Mouse (Mus musculus) neural tube, embryonic 11.5 days (tissue): ENCODE measurements around the gene Sgo1. TPM values are rescaled to one million over a fixed set of nuclear protein-coding genes. Genes with fewer than 3 reads are reported as not detected.

Experiments
- ATAC-seq: fragments of 200-750 bp; cut with Nextera tagmentation; 2 replicates; pipeline ENCODE4 v1.8.0; 2017; ENCODE audit warnings: moderate number of reproducible peaks, mild to moderate bottlenecking, moderate TSS enrichment, moderate library complexity; ENCODE audit not compliant: insufficient read depth, low FRiP score, low TSS enrichment
- DNase-seq: peaks from one replicate; pipeline ENCODE4 v3.0.0-alpha.2; 2015; ENCODE audit warnings: low spot score
- H3K27ac ChIP-seq: fragments of 300-500 bp; sonication (generic); 2 replicates; pipeline ENCODE4 v1.5.1; 2014; ENCODE audit warnings: low read depth, mild to moderate bottlenecking, low read length
- H3K27me3 ChIP-seq: fragments of 300-500 bp; sonication (generic); 2 replicates; pipeline ENCODE4 v1.6.1; 2014; ENCODE audit warnings: mild to moderate bottlenecking, low read length, mixed read lengths; ENCODE audit not compliant: control insufficient read depth, insufficient read depth
- H3K36me3 ChIP-seq: fragments of 300-500 bp; sonication (generic); 2 replicates; pipeline ENCODE4 v1.6.1; 2014; ENCODE audit warnings: mild to moderate bottlenecking, low read length, moderate library complexity, mixed read lengths; ENCODE audit not compliant: control insufficient read depth, insufficient read depth
- H3K4me1 ChIP-seq: fragments of 300-500 bp; sonication (generic); 2 replicates; pipeline ENCODE4 v1.6.1; 2014; ENCODE audit warnings: low read length, mixed read lengths; ENCODE audit not compliant: control insufficient read depth, insufficient read depth
- H3K4me2 ChIP-seq: fragments of 300-500 bp; sonication (generic); 2 replicates; pipeline ENCODE4 v1.6.1; 2014; ENCODE audit warnings: low read depth, mild to moderate bottlenecking, moderate library complexity
- H3K4me3 ChIP-seq: fragments of 300-500 bp; sonication (generic); 2 replicates; pipeline ENCODE4 v1.5.1; 2014; ENCODE audit warnings: low read depth, low read length
- H3K9ac ChIP-seq: fragments of 300-500 bp; sonication (generic); 2 replicates; pipeline ENCODE4 v1.6.1; 2014; ENCODE audit warnings: mild to moderate bottlenecking, low read length
- H3K9me3 ChIP-seq: fragments of 300-500 bp; sonication (generic); 2 replicates; pipeline ENCODE4 v1.6.1; 2016; ENCODE audit warnings: low read length; ENCODE audit not compliant: control insufficient read depth
- WGBS: fragments of 180-500 bp; shearing (Covaris S2); extraction: QIAGEN DNeasy Blood & Tissue Kit; methylation state at CpG from one replicate; pipeline ENCODE4 v1.1.7; 2014; 5-methylcytosine and 5-hydroxymethylcytosine counted together
- polyA plus RNA-seq: library from polyadenylated mRNA; unstranded; fragments of >200 nt; fragmentation: Nextera tagmentation; extraction: Ambion mirVana; gene quantifications from 2 replicates; pipeline ENCODE4 v1.2.1, GENCODE M21; 2014

Sgo1 gene
- polyA plus RNA-seq, 1 experiment from 2014 or later: 43.9 TPM

DNA sequence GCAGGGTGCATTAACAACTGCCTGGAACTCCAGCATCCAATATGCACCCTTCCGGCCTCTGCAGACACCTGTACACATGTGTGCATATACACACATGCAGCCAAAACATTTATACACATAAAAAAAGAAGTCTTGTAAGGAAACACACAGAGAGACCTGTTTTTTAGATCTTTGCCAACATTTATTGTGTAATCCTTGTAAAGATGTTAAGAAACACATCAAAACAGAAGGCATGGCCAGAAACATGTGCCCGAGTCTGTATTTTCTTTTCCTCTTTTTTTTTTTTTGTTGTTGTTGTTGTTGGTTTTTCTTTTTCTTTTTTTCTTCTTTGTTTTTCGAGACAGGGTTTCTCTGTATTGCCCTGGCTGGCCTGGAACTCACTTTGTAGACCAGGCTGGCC is 63.0 kb downstream of the Sgo1 start:
- Histone ChIP-seq H3K4me3 (no peak overlapping the region), H3K4me2 (no peak overlapping the region), H3K9me3 (no peaks in the 10 kb centered on the region), H3K27ac (no peak overlapping the region), H3K9ac (no peak overlapping the region), H3K4me1 (no peaks in the 10 kb centered on the region), H3K27me3 (no peaks in the 10 kb centered on the region), H3K36me3 (no peaks in the 10 kb centered on the region)
- ATAC-seq (no peak), DNase-seq (no peak)
- WGBS: 86% methylated on average over 3 of the region's 3 CpGs

Other genes with a start within 250 kb of the Sgo1 start
- 0.34 and 0.45 TPM in 2 replicates for gene Efhb, start 226.0 kb downstream of the Sgo1 start, polyA plus RNA-seq
- gene Rab5a, start 210.1 kb downstream of the Sgo1 start, polyA plus RNA-seq: 104 and 110 TPM in 2 replicates
- 0.39 and 0.69 TPM in 2 replicates for gene Pp2d1, start 149.9 kb downstream of the Sgo1 start, polyA plus RNA-seq
- 4.4 and 5.2 TPM in 2 replicates for gene Kat2b, start 122.5 kb downstream of the Sgo1 start, polyA plus RNA-seq
- not detected in 2 replicates for gene Sult1c2, start 157.0 kb upstream of the Sgo1 start, polyA plus RNA-seq